Mouse (Mus musculus): ENCODE measurements around the gene Nfib.

DNA sequence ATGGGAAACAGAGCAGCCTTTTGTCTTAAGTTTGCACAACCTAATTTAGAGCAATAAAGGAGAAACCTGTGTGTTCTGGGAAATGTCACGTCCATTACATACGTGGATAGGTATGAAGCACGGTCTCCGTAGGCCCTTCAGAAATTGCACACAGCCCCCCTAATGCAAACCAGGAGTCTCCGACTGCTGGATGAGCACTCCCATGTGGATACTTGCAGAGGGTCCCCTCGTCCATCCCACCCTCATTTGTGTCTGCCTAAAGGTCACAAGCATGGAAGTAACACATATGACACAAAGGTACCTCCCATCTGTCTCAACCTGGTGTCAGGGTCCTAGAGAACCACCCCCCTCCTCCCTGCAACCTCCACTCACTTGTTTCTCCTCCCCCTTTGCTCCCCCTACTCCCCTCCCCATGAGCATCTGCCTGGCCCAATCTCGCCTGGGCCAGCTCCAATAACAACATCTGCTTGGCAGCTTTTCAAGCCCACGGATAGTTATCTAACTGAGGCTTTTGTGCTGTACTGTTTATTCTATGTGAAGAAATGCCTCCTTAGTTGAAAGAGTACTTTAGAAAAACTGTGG, 241.4 kb downstream of the Nfib start:
- TF ChIP-seq CTCF (IDR thresholded peaks at IDR 0.05; ENCODE audit: borderline replicate concordance, control insufficient read depth, extremely low read depth, insufficient read depth, low read length, poor library complexity) (no peak), POLR2A (IDR thresholded peaks at IDR 0.05; ENCODE audit: control insufficient read depth, extremely low read depth, insufficient read depth, low read length, poor library complexity) (no peak)

Measured in thymus, adult 2 months (tissue).